Mouse (Mus musculus) erythroblast, embryonic 14.5 days (primary cell): ENCODE measurements around the gene 4930522H14Rik. TPM values are rescaled to one million over a fixed set of nuclear protein-coding genes. Genes with fewer than 3 reads are reported as not detected.

Experiments
- H3K27me3 ChIP-seq: 2 replicates; pipeline ENCODE4 v1.6.1; 2012; ENCODE audit warnings: inconsistent platforms; ENCODE audit not compliant: control insufficient read depth
- H3K36me3 ChIP-seq: 2 replicates; pipeline ENCODE4 v1.6.1; 2012; ENCODE audit warnings: mild to moderate bottlenecking, inconsistent platforms; ENCODE audit not compliant: control insufficient read depth
- H3K4me1 ChIP-seq: 2 replicates; pipeline ENCODE4 v1.6.1; 2012; ENCODE audit warnings: inconsistent platforms; ENCODE audit not compliant: control insufficient read depth
- H3K4me3 ChIP-seq: replicated peaks from 2 replicates; pipeline ENCODE3; 2012; ENCODE audit warnings: moderate library complexity, mild to moderate bottlenecking, inconsistent platforms
- H3K9me3 ChIP-seq: 2 replicates; pipeline ENCODE4 v1.6.1; 2012; ENCODE audit warnings: low read length, inconsistent platforms, mixed read lengths; ENCODE audit not compliant: control insufficient read depth
- GATA1 ChIP-seq: IDR thresholded peaks from 2 replicates; pipeline ENCODE4 v1.6.1; 2012; ENCODE audit warnings: low read length, inconsistent platforms, mixed read lengths
- TAL1 ChIP-seq: IDR thresholded peaks from 3 replicates; pipeline ENCODE4 v1.6.1; 2012; ENCODE audit warnings: low read length, inconsistent platforms, mixed read lengths
- polyA plus RNA-seq: library from polyadenylated mRNA; stranded (reverse); fragments of >175 nt; gene quantifications from 2 replicates; pipeline ENCODE4 v1.2.3, GENCODE M21; 2012

The 4930522H14Rik gene
- polyA plus RNA-seq, 1 experiment, result not detected

DNA sequence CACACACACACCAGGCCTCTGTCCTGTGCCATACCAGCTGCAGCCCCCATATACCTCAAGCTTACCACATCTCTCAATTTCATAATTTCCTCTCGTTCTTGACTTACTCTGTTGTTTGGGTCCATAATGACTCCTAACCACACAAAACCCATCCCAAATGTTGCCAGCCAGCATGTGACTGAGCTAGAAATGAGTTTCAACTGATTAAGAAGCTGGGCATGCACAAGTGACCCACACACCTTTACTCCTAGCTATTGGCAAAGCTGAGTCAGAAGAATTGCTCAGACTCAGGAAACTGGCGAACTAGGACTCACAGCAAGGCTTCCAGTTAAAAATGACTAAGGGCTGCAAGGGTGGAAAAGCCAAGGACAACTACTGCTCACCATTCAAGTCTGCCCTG is 49.7 kb downstream of the 4930522H14Rik start:
- Histone ChIP-seq H3K27me3 (peaks cover 58% of the 10 kb centered on the region), H3K4me1 (peaks cover 10% of the 10 kb centered on the region), H3K9me3 (no peaks in the 10 kb centered on the region), H3K36me3 (no peaks in the 10 kb centered on the region), H3K4me3 (no peak overlapping the region)
- TF ChIP-seq GATA1 (no peak), TAL1 (no peak)

GRCm38 (mm10) chr4:109477454-109477853 is 53.6 kb downstream of the 4930522H14Rik start:
- Histone ChIP-seq H3K4me3 (no peak overlapping the region), H3K27me3 (peaks cover 36% of the 10 kb centered on the region), H3K4me1 (peaks cover 37% of the 10 kb centered on the region), H3K9me3 (no peaks in the 10 kb centered on the region), H3K36me3 (peaks cover 26% of the 10 kb centered on the region)
- TF ChIP-seq TAL1 (no peak), GATA1 (no peak)

- H3K9me3 ChIP-seq, result no peaks in the 10 kb centered on the region
- peaks cover 45% of the 10 kb centered on the region for H3K4me1 ChIP-seq
- H3K27me3 ChIP-seq, result peaks cover 33% of the 10 kb centered on the region
- peaks cover 35% of the 10 kb centered on the region for H3K36me3 ChIP-seq
- TF ChIP-seq GATA1, result no peak
- no peak for TF ChIP-seq TAL1
- H3K4me3 ChIP-seq, result peak overlapping the region; percentile 78
Measured at GRCm38 (mm10) chr4:109476554-109477014, 54.5 kb downstream of the 4930522H14Rik start.

DNA sequence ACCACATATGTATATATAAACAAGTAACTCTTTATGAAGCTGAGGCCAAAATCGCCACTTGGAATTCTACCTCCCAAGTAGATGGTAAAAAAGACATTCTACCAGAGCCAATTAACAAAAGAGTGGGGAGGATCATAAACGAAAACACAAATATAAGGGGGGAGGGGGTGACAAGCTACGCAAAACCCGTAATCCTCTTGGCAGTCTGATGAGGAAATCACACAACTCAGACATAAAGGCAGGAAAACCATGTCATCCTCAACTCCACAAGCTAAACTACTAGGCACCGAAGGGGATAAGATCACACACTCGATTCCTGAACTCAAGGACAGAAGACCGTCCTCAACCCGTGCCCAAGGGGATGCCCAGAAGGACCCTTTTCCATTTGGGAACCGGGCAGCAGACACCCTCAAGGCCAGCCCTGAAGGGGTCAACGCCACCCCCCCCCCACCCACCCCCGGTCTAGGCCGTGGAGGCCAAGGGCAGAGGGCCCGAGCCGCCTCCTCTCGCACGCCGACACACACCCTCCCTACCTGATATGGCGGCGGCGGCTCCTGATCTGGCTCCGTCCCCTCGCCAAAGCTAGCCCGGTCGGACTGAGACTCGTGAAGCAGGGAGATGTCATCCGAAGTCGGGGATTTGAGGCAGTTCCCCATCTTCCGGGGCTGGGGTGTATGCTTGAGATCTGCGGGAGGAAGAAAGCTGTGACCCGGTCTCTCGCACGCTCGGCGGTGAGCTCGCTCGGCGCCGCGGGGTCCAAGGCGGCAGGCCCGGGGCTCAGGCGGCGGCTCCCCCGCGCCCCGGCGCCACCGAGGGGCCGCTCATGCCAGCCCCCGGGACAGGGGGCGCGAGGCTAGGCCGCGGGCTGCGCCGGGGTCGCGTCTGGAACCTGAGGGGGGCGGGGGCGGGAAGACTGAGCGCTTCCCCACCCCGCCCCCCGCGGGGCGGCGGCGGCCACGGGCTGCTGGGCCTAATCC is 55.2 kb downstream of the 4930522H14Rik start:
- TF ChIP-seq TAL1 (no peak), GATA1 (no peak)
- Histone ChIP-seq H3K4me1 (peaks cover 52% of the 10 kb centered on the region), H3K4me3 (peak overlapping the region; percentile 78), H3K9me3 (no peaks in the 10 kb centered on the region), H3K36me3 (peaks cover 42% of the 10 kb centered on the region), H3K27me3 (peaks cover 26% of the 10 kb centered on the region)

GRCm38 (mm10) chr4:109475078-109475477 is 56.0 kb downstream of the 4930522H14Rik start:
- Histone ChIP-seq H3K4me1 (peaks cover 60% of the 10 kb centered on the region), H3K27me3 (peaks cover 24% of the 10 kb centered on the region), H3K4me3 (peak overlapping the region; percentile 78), H3K36me3 (peaks cover 50% of the 10 kb centered on the region), H3K9me3 (no peaks in the 10 kb centered on the region)
- no peak for TF ChIP-seq TAL1

- Histone ChIP-seq H3K36me3 (peaks cover 61% of the 10 kb centered on the region), H3K27me3 (peaks cover 1% of the 10 kb centered on the region), H3K9me3 (no peaks in the 10 kb centered on the region), H3K4me1 (peaks cover 82% of the 10 kb centered on the region), H3K4me3 (peak overlapping the region; percentile 78)
- TF ChIP-seq TAL1 (no peak), GATA1 (no peak)
Measured at GRCm38 (mm10) chr4:109472566-109472965, 58.5 kb downstream of the 4930522H14Rik start.

- Histone ChIP-seq H3K4me3 (no peak overlapping the region), H3K4me1 (peaks cover 85% of the 10 kb centered on the region), H3K36me3 (peaks cover 65% of the 10 kb centered on the region), H3K9me3 (no peaks in the 10 kb centered on the region), H3K27me3 (no peaks in the 10 kb centered on the region)
- TF ChIP-seq GATA1, result no peak
- TF ChIP-seq TAL1, result no peak
Measured at GRCm38 (mm10) chr4:109471606-109472005, 59.5 kb downstream of the 4930522H14Rik start.

- peak; percentile 47; the same call in 1 of the 3 replicates for TF ChIP-seq TAL1
- TF ChIP-seq GATA1, result no peak
- peak overlapping the region; percentile 21 for H3K4me3 ChIP-seq
- H3K36me3 ChIP-seq, result peaks cover 69% of the 10 kb centered on the region
- no peaks in the 10 kb centered on the region for H3K9me3 ChIP-seq
- peaks cover 89% of the 10 kb centered on the region for H3K4me1 ChIP-seq
- no peaks in the 10 kb centered on the region for H3K27me3 ChIP-seq
Measured at GRCm38 (mm10) chr4:109467687-109468086, 63.4 kb downstream of the 4930522H14Rik start.

DNA sequence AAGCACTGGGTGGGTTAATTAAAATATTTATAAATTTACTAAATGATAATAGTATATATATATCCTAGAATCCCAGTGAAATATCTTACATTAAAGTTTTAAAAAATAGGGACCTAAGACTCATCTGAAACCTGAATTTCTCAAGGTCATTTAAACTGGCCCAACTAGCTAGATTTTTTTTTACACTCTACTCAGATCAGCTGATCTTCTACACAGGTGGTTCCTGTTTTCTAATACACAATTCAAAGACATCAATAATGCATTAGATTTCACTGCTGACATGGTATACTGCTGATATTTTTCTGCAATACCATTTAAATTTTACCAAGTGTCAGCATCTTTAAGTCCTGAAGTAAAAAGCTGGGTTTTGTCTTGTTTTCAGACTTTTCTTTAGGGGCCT is 67.2 kb downstream of the 4930522H14Rik start:
- TF ChIP-seq TAL1 (no peak), GATA1 (no peak)
- no peaks in the 10 kb centered on the region for H3K9me3 ChIP-seq
- H3K4me1 ChIP-seq, result peaks cover 76% of the 10 kb centered on the region
- no peak overlapping the region for H3K4me3 ChIP-seq
- H3K36me3 ChIP-seq, result peaks cover 57% of the 10 kb centered on the region
- H3K27me3 ChIP-seq, result no peaks in the 10 kb centered on the region
